9 mouse cellular contexts compared by ENCODE assay signal in the genomic region with DNA sequence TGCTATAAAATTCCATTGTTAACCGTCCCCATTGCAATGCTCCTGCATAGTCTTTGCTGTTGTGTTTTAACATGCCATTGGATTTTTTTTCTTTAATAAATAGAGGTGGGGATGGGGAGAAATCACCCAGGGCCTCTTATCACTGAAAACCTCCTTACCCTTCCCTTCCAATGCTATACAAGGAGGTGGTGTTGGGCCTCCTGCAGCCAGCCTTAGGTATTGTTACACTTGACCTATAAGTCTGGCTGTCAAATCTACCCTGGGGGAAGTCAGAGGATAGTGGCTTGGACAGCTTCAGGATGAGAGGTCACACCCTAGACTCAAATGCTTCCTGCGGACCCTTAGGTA. TPM values are rescaled to one million over a fixed set of nuclear protein-coding genes. Genes with fewer than 3 reads are reported as not detected.
DNase-seq lines count a peak whose midpoint lies in the region; ATAC-seq and TF ChIP-seq lines count a peak whose summit lies in the region.
"Had no signal": no experiment of that assay in that cellular context is flagged by ENCODE, and none has a peak within 500 bp of the region (broad histone marks: within the 10 kb centered on the region; RNA-seq: fewer than 3 reads in every experiment).

No protein-coding gene starts in this region.

- no peaks in the 10 kb centered on the region for H3K36me3 ChIP-seq in heart, embryonic 12.5 days
- H3K36me3 ChIP-seq in ES-Bruce4 (ENCODE audit: control insufficient read depth, insufficient read depth, low read length, poor library complexity, severe bottlenecking), result no peaks in the 10 kb centered on the region
- no peaks in the 10 kb centered on the region for H3K36me3 ChIP-seq in hindbrain, embryonic 11.5 days (ENCODE audit: control insufficient read depth, insufficient read depth, low read length)
- no peaks in the 10 kb centered on the region for H3K36me3 ChIP-seq in midbrain, embryonic 10.5 days
- H3K36me3 ChIP-seq: G1E had no signal

- peak overlapping the region; percentile 92 for H3K4me3 ChIP-seq in heart, embryonic 12.5 days
- peak overlapping the region; percentile 54 for H3K4me3 ChIP-seq in ES-Bruce4 (ENCODE audit: low read depth, low read length)
- H3K4me3 ChIP-seq in hindbrain, embryonic 11.5 days (ENCODE audit: low read depth, low read length), result peak overlapping the region; percentile 87
- peak overlapping the region; percentile 85 for H3K4me3 ChIP-seq in midbrain, embryonic 10.5 days

- H3K9ac ChIP-seq in heart, embryonic 12.5 days, result no peak overlapping the region
- no peak overlapping the region for H3K9ac ChIP-seq in ES-Bruce4 (ENCODE audit: low read depth, poor library complexity, severe bottlenecking)
- no peak overlapping the region for H3K9ac ChIP-seq in hindbrain, embryonic 11.5 days (ENCODE audit: low read depth, low read length)

- TF ChIP-seq POLR2A in ES-Bruce4 (IDR thresholded peaks at IDR 0.05; ENCODE audit: insufficient read depth, low read length), result no peak

- H3K4me1 ChIP-seq in heart, embryonic 12.5 days (replicated peaks), result peaks cover 23% of the 10 kb centered on the region
- no peaks in the 10 kb centered on the region for H3K4me1 ChIP-seq in ES-Bruce4 (ENCODE audit: control insufficient read depth, insufficient read depth, low read length)
- H3K4me1 ChIP-seq in hindbrain, embryonic 11.5 days (replicated peaks; ENCODE audit: control insufficient read depth, insufficient read depth, low read length), result no peaks in the 10 kb centered on the region
- peaks cover 20% of the 10 kb centered on the region for H3K4me1 ChIP-seq in midbrain, embryonic 10.5 days

- no peaks in the 10 kb centered on the region for H3K9me3 ChIP-seq in heart, embryonic 12.5 days (replicated peaks)
- no peaks in the 10 kb centered on the region for H3K9me3 ChIP-seq in ES-Bruce4 (replicated peaks; ENCODE audit: control insufficient read depth, insufficient read depth, low read length, poor library complexity, severe bottlenecking)
- H3K9me3 ChIP-seq in hindbrain, embryonic 11.5 days (ENCODE audit: control insufficient read depth, low read length), result no peaks in the 10 kb centered on the region
- H3K9me3 ChIP-seq in midbrain, embryonic 10.5 days (replicated peaks), result 0 out of 2 replicates have a peak, but pooled peaks cover 7% of the 10 kb centered on the region

- TF ChIP-seq EP300 in ES-Bruce4 (IDR thresholded peaks at IDR 0.05; ENCODE audit: insufficient read depth, low read depth, low read length), result no peak

- WGBS in heart, embryonic 12.5 days, result 37% methylated on average over 2 of the region's 2 CpGs
- WGBS in hindbrain, embryonic 11.5 days, result 33% methylated on average over 2 of the region's 2 CpGs
- WGBS in midbrain, embryonic 10.5 days, result 31% methylated on average over 2 of the region's 2 CpGs

- DNase-seq in heart, postnatal 4 days, result no peak
- DNase-seq in hindbrain, embryonic 11.5 days (ENCODE audit: low spot score), result no peak
- DNase-seq in midbrain, embryonic 10.5 days (ENCODE audit: low spot score), result no peak
- no peak for DNase-seq in left cerebral cortex, adult 11 months (ENCODE audit: low spot score)
- DNase-seq in adipocyte (ENCODE audit: low spot score), result no peak
- no peak for DNase-seq in urinary bladder, postnatal 25 days (ENCODE audit: low spot score)

- H3K4me2 ChIP-seq in heart, embryonic 12.5 days, result peak overlapping the region; percentile 67
- H3K4me2 ChIP-seq in hindbrain, embryonic 11.5 days (replicated peaks; ENCODE audit: low read depth, low read length), result peak overlapping the region; percentile 61

- no peak overlapping the region for H3K27ac ChIP-seq in heart, embryonic 12.5 days (ENCODE audit: poor library complexity, severe bottlenecking)
- no peak overlapping the region for H3K27ac ChIP-seq in ES-Bruce4 (ENCODE audit: insufficient read depth, low read length)
- H3K27ac ChIP-seq in hindbrain, embryonic 11.5 days (ENCODE audit: low read depth, low read length), result no peak overlapping the region
- H3K27ac ChIP-seq in midbrain, embryonic 10.5 days (replicated peaks), result peak overlapping the region; percentile 97; the same call in 1 of the 2 replicates

- ATAC-seq in heart, embryonic 12.5 days (ENCODE audit: insufficient number of reproducible peaks, low FRiP score), result no peak
- no peak for ATAC-seq in hindbrain, embryonic 11.5 days (ENCODE audit: low FRiP score)

- TF ChIP-seq CTCF in ES-Bruce4 (IDR thresholded peaks at IDR 0.05; ENCODE audit: low read depth, low read length), result no peak

- no peaks in the 10 kb centered on the region for H3K27me3 ChIP-seq in heart, embryonic 12.5 days (replicated peaks)
- peaks cover 2% of the 10 kb centered on the region; the same call in 1 of the 2 replicates for H3K27me3 ChIP-seq in ES-Bruce4 (ENCODE audit: control insufficient read depth, insufficient read depth, low read length, poor library complexity, severe bottlenecking)
- no peaks in the 10 kb centered on the region for H3K27me3 ChIP-seq in hindbrain, embryonic 11.5 days (ENCODE audit: control insufficient read depth, insufficient read depth, low read length)
- no peaks in the 10 kb centered on the region for H3K27me3 ChIP-seq in midbrain, embryonic 10.5 days (ENCODE audit: low read depth, poor library complexity, severe bottlenecking)

RNA-seq across cellular contexts. Expression of a gene that starts 3.8 kb away (rescaled TPM):
- polyA plus RNA-seq in heart, embryonic 12.5 days (2016; fragmentation: Nextera tagmentation; extraction: Ambion mirVana), result 32.8 and 34.3 TPM in 2 replicates
- total RNA-seq in heart, postnatal 4 days (2021), result 10 to 100 TPM; 36.0 to 36.5 TPM
- 7.7 and 7.9 TPM in 2 replicates for polyA plus RNA-seq in ES-Bruce4 (2011; ENCODE audit: insufficient read depth, insufficient read length, low read depth, missing spikeins)
- polyA plus RNA-seq in hindbrain, embryonic 11.5 days (2014; fragmentation: Nextera tagmentation; extraction: Ambion mirVana), result 41.4 and 44.2 TPM in 2 replicates
- 38.7 and 45.8 TPM in 2 replicates for polyA plus RNA-seq in midbrain, embryonic 10.5 days (2016; fragmentation: Nextera tagmentation; extraction: Ambion mirVana)
- polyA plus RNA-seq: G1E had no signal
